Mouse (Mus musculus): ENCODE data around the gene Sema5a. TPM values are rescaled to one million over a fixed set of nuclear protein-coding genes. Genes with fewer than 3 reads are reported as not detected.

Sema5a gene
- polyA plus RNA-seq, 2 experiments from 2014 or later, result not detected

GRCm38 (mm10) chr15:32459046-32459445, 214.4 kb downstream of the Sema5a start:
- no peak for ATAC-seq

GRCm38 (mm10) chr15:32460238-32460637, 215.6 kb downstream of the Sema5a start:
- ATAC-seq, result no peak

- no peak for ATAC-seq
These were observed 227.0 kb downstream of the Sema5a start for GRCm38 (mm10) chr15:32471480-32472050.

- ATAC-seq, result no peak
These were observed 236.1 kb downstream of the Sema5a start for GRCm38 (mm10) chr15:32480747-32481146.

GRCm38 (mm10) chr15:32485064-32485964, 240.7 kb downstream of the Sema5a start:
- ATAC-seq, result no peak

- no peak for ATAC-seq
These were observed 243.4 kb downstream of the Sema5a start for GRCm38 (mm10) chr15:32487968-32488367.

- no peak for ATAC-seq
These were observed 249.6 kb downstream of the Sema5a start for GRCm38 (mm10) chr15:32494219-32494618.

GRCm38 (mm10) chr15:32494899-32495298, 250.3 kb downstream of the Sema5a start:
- no peak for ATAC-seq

GRCm38 (mm10) chr15:32496880-32497279, 252.3 kb downstream of the Sema5a start:
- no peak for ATAC-seq

GRCm38 (mm10) chr15:32505941-32506340, 261.3 kb downstream of the Sema5a start:
- ATAC-seq, result no peak

- no peak for ATAC-seq
These were observed 263.7 kb downstream of the Sema5a start for GRCm38 (mm10) chr15:32508282-32508681.

- no peak for ATAC-seq
These were observed 270.3 kb downstream of the Sema5a start for GRCm38 (mm10) chr15:32514877-32515276.

GRCm38 (mm10) chr15:32517954-32518353, 273.3 kb downstream of the Sema5a start:
- no peak for ATAC-seq

- no peak for ATAC-seq
These were observed 287.9 kb downstream of the Sema5a start for GRCm38 (mm10) chr15:32532539-32532938.

GRCm38 (mm10) chr15:32533541-32534080, 289.0 kb downstream of the Sema5a start:
- ATAC-seq, result no peak

- ATAC-seq, result no peak
These were observed 292.3 kb downstream of the Sema5a start for GRCm38 (mm10) chr15:32536755-32537503.

GRCm38 (mm10) chr15:32537504-32537792, 292.8 kb downstream of the Sema5a start:
- ATAC-seq, result no peak

GRCm38 (mm10) chr15:32538092-32538491, 293.5 kb downstream of the Sema5a start:
- no peak for ATAC-seq

- ATAC-seq, result no peak
These were observed 298.1 kb downstream of the Sema5a start for GRCm38 (mm10) chr15:32542746-32543145.

GRCm38 (mm10) chr15:32543181-32543580, 298.6 kb downstream of the Sema5a start:
- ATAC-seq, result no peak

GRCm38 (mm10) chr15:32545455-32545854, 300.8 kb downstream of the Sema5a start:
- ATAC-seq, result no peak

- ATAC-seq, result no peak
These were observed 302.1 kb downstream of the Sema5a start for GRCm38 (mm10) chr15:32546746-32547145.

- ATAC-seq, result no peak
These were observed 314.3 kb downstream of the Sema5a start for GRCm38 (mm10) chr15:32558925-32559324.

Data from activated CD4-positive, CD25-positive, alpha-beta regulatory T cell, adult 4 months (primary cell).